Comparison of ENCODE assay signal across 24 mouse cellular contexts in the genomic region with DNA sequence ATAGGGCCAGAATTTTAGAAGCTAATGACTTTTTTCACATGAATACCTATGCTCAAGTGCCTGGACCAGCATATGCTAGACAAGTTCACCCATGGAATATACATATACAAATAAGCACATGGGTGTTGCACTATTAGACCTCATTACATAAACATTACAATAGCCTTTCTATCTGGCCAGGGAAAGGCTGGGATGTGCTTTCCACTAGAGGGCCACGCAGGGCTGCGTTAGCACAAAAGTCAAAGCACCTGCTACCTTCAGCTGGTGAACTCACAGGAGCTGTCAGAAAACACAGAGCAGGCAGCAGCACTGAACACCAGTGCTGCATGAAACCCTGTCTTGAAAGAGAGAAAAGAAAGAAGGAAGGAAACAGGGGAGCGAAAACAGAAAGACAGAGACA. TPM values are rescaled to one million over a fixed set of nuclear protein-coding genes. Genes with fewer than 3 reads are reported as not detected.
A peak's percentile ranks its signal among the peaks of the same experiment; 100 is the strongest.
DNase-seq lines count a peak whose midpoint lies in the region; ATAC-seq and TF ChIP-seq lines count a peak whose summit lies in the region.
"Not testable (repeated sequence)": the region's sequence is repeated elsewhere in the genome, so short reads cannot be mapped to it uniquely, and the experiment has no call there.
"Had no signal": no experiment of that assay in that cellular context is flagged by ENCODE, and none has a peak within 500 bp of the region (broad histone marks: within the 10 kb centered on the region; RNA-seq: fewer than 3 reads in every experiment).

No protein-coding gene starts in this region.

- WGBS in hindbrain, embryonic 16.5 days, result 44% methylated on average over 2 of the region's 3 CpGs
- 20% methylated on average over 2 of the region's 3 CpGs for WGBS in liver, postnatal 0 days (ENCODE audit: insufficient replicate concordance)
- 25% methylated on average over 3 of the region's 3 CpGs for WGBS in midbrain, embryonic 15.5 days
- WGBS in midbrain, postnatal 0 days, result 33% methylated on average over 1 of the region's 3 CpGs

- not testable (repeated sequence) for TF ChIP-seq CTCF in liver, postnatal 0 days (IDR thresholded peaks at IDR 0.05; ENCODE audit: low read depth); midbrain, postnatal 0 days (IDR thresholded peaks at IDR 0.05)

- DNase-seq in heart, adult 11 months, result peak; percentile 27
- not testable (repeated sequence) for DNase-seq in liver, postnatal 0 days; midbrain, postnatal 0 days (ENCODE audit: low spot score)

- not testable (repeated sequence) for H3K27me3 ChIP-seq in hindbrain, embryonic 16.5 days (replicated peaks; ENCODE audit: control insufficient read depth, insufficient read depth, low read length); liver, postnatal 0 days (ENCODE audit: insufficient read depth, low read length); midbrain, embryonic 15.5 days (replicated peaks); midbrain, postnatal 0 days (ENCODE audit: insufficient read depth, low read length)

- TF ChIP-seq EP300 in liver, postnatal 0 days (IDR thresholded peaks at IDR 0.05; ENCODE audit: low read depth), result not testable (repeated sequence)

- H3K4me2 ChIP-seq in hindbrain, embryonic 16.5 days (ENCODE audit: low read length); liver, postnatal 0 days (ENCODE audit: low read depth, low read length); midbrain, embryonic 15.5 days; midbrain, postnatal 0 days (ENCODE audit: low read depth, low read length, poor library complexity, severe bottlenecking): not testable (repeated sequence)

- not testable (repeated sequence) for H3K9me3 ChIP-seq in hindbrain, embryonic 16.5 days (ENCODE audit: control insufficient read depth, low read length); liver, postnatal 0 days (ENCODE audit: low read length); midbrain, embryonic 15.5 days; midbrain, postnatal 0 days (ENCODE audit: low read length)

- H3K4me3 ChIP-seq in hindbrain, embryonic 16.5 days (ENCODE audit: low read length); liver, postnatal 0 days (ENCODE audit: low read depth, low read length); midbrain, embryonic 15.5 days; midbrain, postnatal 0 days (ENCODE audit: low read depth, low read length): not testable (repeated sequence)

- H3K9ac ChIP-seq in hindbrain, embryonic 16.5 days (ENCODE audit: low read depth, low read length); liver, postnatal 0 days (replicated peaks); midbrain, embryonic 15.5 days; midbrain, postnatal 0 days (replicated peaks; ENCODE audit: low read length, poor library complexity, severe bottlenecking): not testable (repeated sequence)

- H3K36me3 ChIP-seq in hindbrain, embryonic 16.5 days (ENCODE audit: control insufficient read depth, insufficient read depth, low read length); liver, postnatal 0 days (replicated peaks; ENCODE audit: insufficient read depth, low read length); midbrain, embryonic 15.5 days (replicated peaks); midbrain, postnatal 0 days (ENCODE audit: insufficient read depth, low read length): not testable (repeated sequence)

- ATAC-seq in common myeloid progenitor, adult 5-6 weeks (replicated peaks; ENCODE audit: low read depth, poor library complexity, severe bottlenecking), result 0 out of 2 replicates have a peak, but pooled peaks have one; percentile 36
- peak; percentile 52 for ATAC-seq in hindbrain, embryonic 16.5 days
- 0 out of 2 replicates have a peak, but pooled peaks have one; percentile 29 for ATAC-seq in liver, postnatal 0 days
- ATAC-seq in midbrain, embryonic 15.5 days (replicated peaks), result peak; percentile 49; the same call in 1 of the 2 replicates
- ATAC-seq in midbrain, postnatal 0 days (ENCODE audit: low FRiP score), result 0 out of 2 replicates have a peak, but pooled peaks have one; percentile 25

- H3K27ac ChIP-seq in hindbrain, embryonic 16.5 days (ENCODE audit: low read depth, low read length); liver, postnatal 0 days (ENCODE audit: low read depth); midbrain, embryonic 15.5 days; midbrain, postnatal 0 days (ENCODE audit: low read depth, low read length): not testable (repeated sequence)

- not testable (repeated sequence) for H3K4me1 ChIP-seq in hindbrain, embryonic 16.5 days (ENCODE audit: control insufficient read depth, insufficient read depth, low read depth, low read length); liver, postnatal 0 days (ENCODE audit: insufficient read depth); midbrain, embryonic 15.5 days; midbrain, postnatal 0 days (ENCODE audit: insufficient read depth, low read length)

RNA-seq across cellular contexts. Expression of gene Gm49630, which starts 6.1 kb away (rescaled TPM):
- total RNA-seq in common myeloid progenitor, adult 5-6 weeks (2017), result not detected in 2 replicates
- polyA plus RNA-seq in hindbrain, embryonic 16.5 days (2015; fragmentation: Nextera tagmentation; extraction: Ambion mirVana), result not detected in 2 replicates
- polyA plus RNA-seq in liver, postnatal 0 days (2015; fragmentation: Nextera tagmentation; extraction: Ambion mirVana), result 0.13 TPM in 1 of 2 replicates, not detected in the other
- polyA plus RNA-seq in midbrain, embryonic 15.5 days (2015; fragmentation: Nextera tagmentation; extraction: Ambion mirVana), result not detected in 2 replicates
- total RNA-seq in midbrain, postnatal 0 days (2014; rRNA removed), result not detected in 2 replicates
- not detected in 2 replicates for polyA plus RNA-seq in midbrain, postnatal 0 days (2015; fragmentation: Nextera tagmentation; extraction: Ambion mirVana)
- total RNA-seq: adrenal gland, adult 18-20 months; adrenal gland, adult 8-10 months; adrenal gland, postnatal 14 days; adrenal gland, postnatal 36 days; CH12.LX; forebrain, postnatal 0 days; G1E had no signal
- polyA plus RNA-seq: activated CD4-positive, CD25-positive, alpha-beta regulatory T cell, adult 4 months; CD4-positive, CD25-positive, alpha-beta regulatory T cell, adult 4 months; cerebellum, adult 2 months; embryonic facial prominence, embryonic 11.5 days; embryonic facial prominence, embryonic 13.5 days; embryonic facial prominence, embryonic 15.5 days; erythroblast, embryonic 14.5 days; forebrain, embryonic 10.5 days; forebrain, embryonic 13.5 days; forebrain, embryonic 15.5 days; forebrain, postnatal 0 days; G1E; Patski had no signal

RNA-seq across cellular contexts. Expression of gene Unc93a2, which starts 7.4 kb away (rescaled TPM):
- total RNA-seq in common myeloid progenitor, adult 5-6 weeks (2017), result not detected in 2 replicates
- polyA plus RNA-seq in hindbrain, embryonic 16.5 days (2015; fragmentation: Nextera tagmentation; extraction: Ambion mirVana), result not detected in 2 replicates
- polyA plus RNA-seq in liver, postnatal 0 days (2015; fragmentation: Nextera tagmentation; extraction: Ambion mirVana), result 3.3 and 3.4 TPM in 2 replicates
- polyA plus RNA-seq in midbrain, embryonic 15.5 days (2015; fragmentation: Nextera tagmentation; extraction: Ambion mirVana), result 0.06 and 0.08 TPM in 2 replicates
- total RNA-seq in midbrain, postnatal 0 days (2014; rRNA removed), result 0.19 TPM in 1 of 2 replicates, not detected in the other
- polyA plus RNA-seq in midbrain, postnatal 0 days (2015; fragmentation: Nextera tagmentation; extraction: Ambion mirVana), result 0.05 TPM in 1 of 2 replicates, not detected in the other
- total RNA-seq: forebrain, postnatal 0 days had no signal
- polyA plus RNA-seq: activated CD4-positive, CD25-positive, alpha-beta regulatory T cell, adult 4 months; CD4-positive, CD25-positive, alpha-beta regulatory T cell, adult 4 months; cerebellum, adult 2 months; embryonic facial prominence, embryonic 11.5 days; embryonic facial prominence, embryonic 13.5 days; erythroblast, embryonic 14.5 days; forebrain, embryonic 10.5 days; forebrain, embryonic 13.5 days; forebrain, embryonic 15.5 days; forebrain, postnatal 0 days; G1E had no signal

RNA-seq across cellular contexts. Expression of gene Ttll2, which starts 25.4 kb away (rescaled TPM):
- total RNA-seq in common myeloid progenitor, adult 5-6 weeks (2017), result not detected in 2 replicates
- not detected in 2 replicates for polyA plus RNA-seq in hindbrain, embryonic 16.5 days (2015; fragmentation: Nextera tagmentation; extraction: Ambion mirVana)
- not detected in 2 replicates for polyA plus RNA-seq in liver, postnatal 0 days (2015; fragmentation: Nextera tagmentation; extraction: Ambion mirVana)
- polyA plus RNA-seq in midbrain, embryonic 15.5 days (2015; fragmentation: Nextera tagmentation; extraction: Ambion mirVana), result 0.13 TPM in 1 of 2 replicates, not detected in the other
- total RNA-seq in midbrain, postnatal 0 days (2014; rRNA removed), result not detected in 2 replicates
- not detected in 2 replicates for polyA plus RNA-seq in midbrain, postnatal 0 days (2015; fragmentation: Nextera tagmentation; extraction: Ambion mirVana)
- total RNA-seq: adrenal gland, adult 18-20 months; adrenal gland, postnatal 14 days; CH12.LX; forebrain, postnatal 0 days; G1E had no signal
- polyA plus RNA-seq: activated CD4-positive, CD25-positive, alpha-beta regulatory T cell, adult 4 months; CD4-positive, CD25-positive, alpha-beta regulatory T cell, adult 4 months; cerebellum, adult 2 months; embryonic facial prominence, embryonic 11.5 days; embryonic facial prominence, embryonic 13.5 days; erythroblast, embryonic 14.5 days; forebrain, embryonic 10.5 days; forebrain, embryonic 13.5 days; forebrain, embryonic 15.5 days; forebrain, postnatal 0 days; G1E had no signal

RNA-seq across cellular contexts. Expression of gene Tcp10a, which starts 53.5 kb away (rescaled TPM):
- total RNA-seq in common myeloid progenitor, adult 5-6 weeks (2017), result not detected in 2 replicates
- polyA plus RNA-seq in hindbrain, embryonic 16.5 days (2015; fragmentation: Nextera tagmentation; extraction: Ambion mirVana), result 0.09 and 0.13 TPM in 2 replicates
- not detected in 2 replicates for polyA plus RNA-seq in liver, postnatal 0 days (2015; fragmentation: Nextera tagmentation; extraction: Ambion mirVana)
- polyA plus RNA-seq in midbrain, embryonic 15.5 days (2015; fragmentation: Nextera tagmentation; extraction: Ambion mirVana), result 0.13 TPM in 1 of 2 replicates, not detected in the other
- total RNA-seq in midbrain, postnatal 0 days (2014; rRNA removed), result not detected in 2 replicates
- polyA plus RNA-seq in midbrain, postnatal 0 days (2015; fragmentation: Nextera tagmentation; extraction: Ambion mirVana), result 0.11 TPM in 1 of 2 replicates, not detected in the other
- total RNA-seq: adrenal gland, postnatal 14 days; CH12.LX; forebrain, postnatal 0 days had no signal
- polyA plus RNA-seq: activated CD4-positive, CD25-positive, alpha-beta regulatory T cell, adult 4 months; CD4-positive, CD25-positive, alpha-beta regulatory T cell, adult 4 months; embryonic facial prominence, embryonic 11.5 days; embryonic facial prominence, embryonic 13.5 days; embryonic facial prominence, embryonic 15.5 days; erythroblast, embryonic 14.5 days; forebrain, embryonic 10.5 days; forebrain, embryonic 13.5 days; forebrain, embryonic 15.5 days; forebrain, postnatal 0 days; G1E had no signal
